Mouse (Mus musculus) liver, embryonic 16.5 days (tissue): ENCODE data around the gene Hist2h2aa2. TPM values are rescaled to one million over a fixed set of nuclear protein-coding genes. Genes with fewer than 3 reads are reported as not detected.
"Not testable (repeated sequence)": the region's sequence is repeated elsewhere in the genome, so short reads cannot be mapped to it uniquely, and the experiment has no call there.

Experiments
- ATAC-seq: fragments of 200-750 bp; cut with Nextera tagmentation; 2 replicates; pipeline ENCODE4 v1.8.0; 2017; ENCODE audit warnings: low read depth, mild to moderate bottlenecking, moderate number of reproducible peaks, moderate library complexity
- H3K27ac ChIP-seq: fragments of 300-500 bp; sonication (generic); 2 replicates; pipeline ENCODE4 v1.5.1; 2014; ENCODE audit warnings: mild to moderate bottlenecking, low read length
- H3K27me3 ChIP-seq: fragments of 300-500 bp; sonication (generic); 2 replicates; pipeline ENCODE4 v1.6.1; 2014; ENCODE audit warnings: low read depth, low read length, mixed read lengths; ENCODE audit not compliant: control insufficient read depth, insufficient read depth
- H3K36me3 ChIP-seq: fragments of 300-500 bp; sonication (generic); 2 replicates; pipeline ENCODE4 v1.6.1; 2014; ENCODE audit warnings: mild to moderate bottlenecking; ENCODE audit not compliant: control insufficient read depth, insufficient read depth
- H3K4me1 ChIP-seq: fragments of 300-500 bp; sonication (generic); 2 replicates; pipeline ENCODE4 v1.6.1; 2014; ENCODE audit warnings: low read depth, low read length, mixed read lengths; ENCODE audit not compliant: control insufficient read depth
- H3K4me2 ChIP-seq: fragments of 300-500 bp; sonication (generic); 2 replicates; pipeline ENCODE4 v1.6.1; 2014; ENCODE audit warnings: low read depth, low read length, mixed read lengths
- H3K4me3 ChIP-seq: fragments of 300-500 bp; sonication (generic); 2 replicates; pipeline ENCODE4 v1.5.1; 2014; ENCODE audit warnings: low read depth, mild to moderate bottlenecking, low read length
- H3K9ac ChIP-seq: fragments of 300-500 bp; sonication (generic); 2 replicates; pipeline ENCODE4 v1.6.1; 2014; ENCODE audit warnings: low read depth, low read length
- H3K9me3 ChIP-seq: fragments of 300-500 bp; sonication (generic); replicated peaks from 2 replicates; pipeline ENCODE4 v1.6.1; 2016; ENCODE audit warnings: low read length; ENCODE audit not compliant: control insufficient read depth
- WGBS: fragments of 180-500 bp; shearing (Covaris S2); extraction: QIAGEN DNeasy Blood & Tissue Kit; methylation state at CpG from one replicate; pipeline ENCODE4 v1.1.7; 2014; ENCODE audit not compliant: insufficient replicate concordance; 5-methylcytosine and 5-hydroxymethylcytosine counted together
- polyA plus RNA-seq: library from polyadenylated mRNA; unstranded; fragments of >200 nt; fragmentation: Nextera tagmentation; extraction: Ambion mirVana; gene quantifications from 2 replicates; pipeline ENCODE4 v1.2.1, GENCODE M21; 2015

The Hist2h2aa2 gene
- polyA plus RNA-seq, 1 experiment from 2014 or later: 77.1 TPM

- no peaks in the 10 kb centered on the region for H3K9me3 ChIP-seq
- H3K4me3 ChIP-seq: peak within 1 kb of the TSS; percentile 66
- peak within 1 kb of the TSS; percentile 86 for H3K9ac ChIP-seq
- H3K27me3 ChIP-seq: no peaks in the 10 kb centered on the region; the same call in 1 of the 2 replicates
- peak; percentile 87 for ATAC-seq
- H3K36me3 ChIP-seq: no peaks in the 10 kb centered on the region
- WGBS: under 1% methylated on average over 45 of the region's 45 CpGs
- peak within 1 kb of the TSS; percentile 73 for H3K4me2 ChIP-seq
- peaks cover 28% of the 10 kb centered on the region for H3K4me1 ChIP-seq
- H3K27ac ChIP-seq: peak within 1 kb of the TSS; percentile 98
Observed at GRCm38 (mm10) chr3:96269511-96270474, 29.7 kb upstream of the Hist2h2aa2 start, which contains the start of gene Hist2h2bb. Hist2h2bb (plus strand) TSS chr3:96269752.

GRCm38 (mm10) chr3:96268776-96269378 lies 28.8 kb upstream of the Hist2h2aa2 start:
- Histone ChIP-seq H3K4me2 (peak overlapping the region; percentile 73), H3K27ac (peak overlapping the region; percentile 98), H3K4me1 (peaks cover 35% of the 10 kb centered on the region), H3K9ac (peak overlapping the region; percentile 82), H3K4me3 (peak overlapping the region; percentile 64)
- H3K36me3 ChIP-seq, H3K27me3 ChIP-seq, H3K9me3 ChIP-seq: not testable (repeated sequence)
- WGBS: 0% methylated on average over 11 of the region's 44 CpGs
- ATAC-seq: peak; percentile 27

- no peaks in the 10 kb centered on the region for H3K9me3 ChIP-seq
- H3K4me3 ChIP-seq: peak within 1 kb of the TSS; percentile 66
- peaks cover 36% of the 10 kb centered on the region for H3K4me1 ChIP-seq
- H3K9ac ChIP-seq: peak within 1 kb of the TSS; percentile 82
- WGBS: 22% methylated on average over 30 of the region's 30 CpGs
- no peaks in the 10 kb centered on the region for H3K27me3 ChIP-seq
- peak within 1 kb of the TSS; percentile 98 for H3K27ac ChIP-seq
- H3K4me2 ChIP-seq: peak within 1 kb of the TSS; percentile 73
- peak; percentile 44 for ATAC-seq
- no peaks in the 10 kb centered on the region for H3K36me3 ChIP-seq
Observed at GRCm38 (mm10) chr3:96268051-96268775, 28.1 kb upstream of the Hist2h2aa2 start, which contains the start of gene Hist2h3b. Hist2h3b (plus strand) TSS chr3:96268654.

GRCm38 (mm10) chr3:96267541-96267940 lies 27.5 kb upstream of the Hist2h2aa2 start:
- 64% methylated on average over 4 of the region's 4 CpGs for WGBS
- peaks cover 36% of the 10 kb centered on the region for H3K4me1 ChIP-seq
- H3K4me3 ChIP-seq: peak overlapping the region; percentile 54
- peak overlapping the region; percentile 64 for H3K9ac ChIP-seq
- peak overlapping the region; percentile 73 for H3K4me2 ChIP-seq
- H3K36me3 ChIP-seq: no peaks in the 10 kb centered on the region
- H3K9me3 ChIP-seq: no peaks in the 10 kb centered on the region
- ATAC-seq: no peak
- H3K27ac ChIP-seq: peak overlapping the region; percentile 96
- H3K27me3 ChIP-seq: no peaks in the 10 kb centered on the region

- no peaks in the 10 kb centered on the region for H3K27me3 ChIP-seq
- H3K27ac ChIP-seq: peak overlapping the region; percentile 96
- no peak overlapping the region for H3K4me3 ChIP-seq
- H3K4me2 ChIP-seq: peak overlapping the region; percentile 28; the same call in 1 of the 2 replicates
- 41% methylated on average over 8 of the region's 8 CpGs for WGBS
- no peaks in the 10 kb centered on the region for H3K36me3 ChIP-seq
- peaks cover 47% of the 10 kb centered on the region for H3K4me1 ChIP-seq
- ATAC-seq: no peak
- H3K9me3 ChIP-seq: no peaks in the 10 kb centered on the region
- H3K9ac ChIP-seq: peak overlapping the region; percentile 55
Observed at GRCm38 (mm10) chr3:96266132-96266710, 26.1 kb upstream of the Hist2h2aa2 start.

DNA sequence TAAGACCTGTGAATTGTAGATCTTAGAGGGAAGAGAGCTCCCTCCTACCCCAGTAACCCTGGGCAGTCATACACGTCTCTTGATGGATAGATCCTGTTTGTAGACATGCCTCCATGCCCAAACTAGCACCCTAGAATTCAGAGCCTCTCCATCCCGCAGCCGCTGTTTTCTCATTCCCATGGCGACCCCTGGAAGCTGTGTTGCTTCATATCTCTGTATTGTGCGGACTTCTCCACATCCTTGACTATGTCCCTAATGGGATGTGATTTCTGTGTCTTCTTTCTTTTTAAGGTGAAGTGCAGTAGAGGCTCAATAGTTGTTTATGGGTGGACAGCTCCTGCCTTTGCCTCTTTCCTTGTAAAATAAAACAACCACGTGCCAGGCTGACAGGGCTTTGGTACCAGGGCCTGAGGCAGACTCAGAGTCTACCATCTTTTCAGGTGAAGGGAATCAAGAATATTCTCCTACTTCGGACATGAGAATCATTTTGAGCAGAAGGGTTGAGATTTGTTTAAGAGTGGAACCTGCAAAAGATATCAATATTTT lies 24.4 kb upstream of the Hist2h2aa2 start:
- no peak for ATAC-seq
- Histone ChIP-seq H3K4me2 (peak overlapping the region; percentile 70), H3K9ac (peak overlapping the region; percentile 84), H3K4me3 (peak overlapping the region; percentile 68), H3K27ac (peak overlapping the region; percentile 99), H3K27me3 (no peaks in the 10 kb centered on the region), H3K4me1 (peaks cover 45% of the 10 kb centered on the region), H3K36me3 (no peaks in the 10 kb centered on the region), H3K9me3 (no peaks in the 10 kb centered on the region)
- 59% methylated on average over 7 of the region's 7 CpGs for WGBS

GRCm38 (mm10) chr3:96263558-96264403 lies 23.7 kb upstream of the Hist2h2aa2 start:
- H3K9ac ChIP-seq: peak overlapping the region; percentile 84
- H3K36me3 ChIP-seq: no peaks in the 10 kb centered on the region
- H3K27ac ChIP-seq: peak overlapping the region; percentile 99
- no peak for ATAC-seq
- no peaks in the 10 kb centered on the region for H3K27me3 ChIP-seq
- 4% methylated on average over 27 of the region's 27 CpGs for WGBS
- peak overlapping the region; percentile 68 for H3K4me3 ChIP-seq
- H3K9me3 ChIP-seq: no peaks in the 10 kb centered on the region
- peaks cover 45% of the 10 kb centered on the region for H3K4me1 ChIP-seq
- peak overlapping the region; percentile 70 for H3K4me2 ChIP-seq
